Mouse (Mus musculus) forebrain, embryonic 13.5 days (tissue): ENCODE results near the gene H1f0. TPM values are rescaled to one million over a fixed set of nuclear protein-coding genes. Genes with fewer than 3 reads are reported as not detected.
A peak's percentile ranks its signal among the peaks of the same experiment; 100 is the strongest.

Experiments
- ATAC-seq: fragments of 200-750 bp; cut with Nextera tagmentation; 2 replicates; pipeline ENCODE4 v1.8.0; 2017
- H3K27ac ChIP-seq: fragments of 300-500 bp; sonication (generic); 2 replicates; pipeline ENCODE4 v1.5.1; 2015; ENCODE audit warnings: inconsistent platforms, mild to moderate bottlenecking, moderate library complexity
- H3K27me3 ChIP-seq: fragments of 300-500 bp; sonication (generic); 2 replicates; pipeline ENCODE4 v1.6.1; 2015; ENCODE audit warnings: mild to moderate bottlenecking, inconsistent platforms
- H3K36me3 ChIP-seq: fragments of 300-500 bp; sonication (generic); 2 replicates; pipeline ENCODE4 v1.6.1; 2015; ENCODE audit warnings: mild to moderate bottlenecking, inconsistent platforms; ENCODE audit not compliant: poor library complexity, severe bottlenecking
- H3K4me1 ChIP-seq: fragments of 300-500 bp; sonication (generic); 2 replicates; pipeline ENCODE4 v1.6.1; 2015; ENCODE audit warnings: inconsistent platforms
- H3K4me2 ChIP-seq: fragments of 300-500 bp; sonication (generic); 2 replicates; pipeline ENCODE4 v1.6.1; 2015; ENCODE audit warnings: inconsistent platforms, mild to moderate bottlenecking, moderate library complexity
- H3K4me3 ChIP-seq: fragments of 300-500 bp; sonication (generic); 2 replicates; pipeline ENCODE4 v1.5.1; 2015; ENCODE audit warnings: mild to moderate bottlenecking, inconsistent platforms
- H3K9ac ChIP-seq: fragments of 300-500 bp; sonication (generic); 2 replicates; pipeline ENCODE4 v1.6.1; 2015; ENCODE audit warnings: mild to moderate bottlenecking, inconsistent platforms
- H3K9me3 ChIP-seq: fragments of 300-500 bp; sonication (generic); replicated peaks from 2 replicates; pipeline ENCODE4 v1.6.1; 2016; ENCODE audit warnings: inconsistent platforms
- WGBS: fragments of 180-500 bp; shearing (Covaris S2); methylation state at CpG from one replicate; pipeline ENCODE4 v1.1.7; 2015; 5-methylcytosine and 5-hydroxymethylcytosine counted together
- polyA plus RNA-seq: library from polyadenylated mRNA; unstranded; fragments of >200 nt; fragmentation: Nextera tagmentation; extraction: Ambion mirVana; gene quantifications from 2 replicates; pipeline ENCODE4 v1.2.1, GENCODE M21; 2015

H1f0 gene
- polyA plus RNA-seq: 546 and 569 TPM in 2 replicates

DNA sequence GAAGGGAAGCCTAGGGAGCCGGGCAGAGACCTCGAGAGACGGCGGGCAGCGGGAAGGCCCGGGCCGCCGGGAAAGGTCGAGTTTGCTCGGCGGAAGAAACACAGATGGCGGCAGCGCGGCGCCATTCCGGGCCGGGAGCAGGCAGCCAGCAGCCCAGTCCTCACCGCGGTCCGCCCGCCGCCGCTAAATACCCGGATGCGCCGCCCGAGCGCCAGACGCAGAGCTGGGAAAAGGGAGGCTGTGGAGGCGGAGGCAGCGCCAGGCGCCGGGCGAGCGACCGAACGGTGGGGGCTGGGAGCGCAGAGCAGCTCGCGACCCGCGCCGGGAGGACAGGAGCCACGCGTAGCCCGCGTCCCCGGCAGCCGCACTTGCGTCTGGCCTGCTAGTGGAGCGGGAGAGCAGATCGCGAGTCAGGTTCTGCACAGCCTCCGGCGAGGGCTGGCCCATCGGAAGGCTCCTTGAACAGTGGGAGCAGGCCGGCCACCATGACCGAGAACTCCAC, at the start of gene H1f0:
Gene H1f0 (plus strand): TSS at position 214 of the 502 bp plus-strand sequence.
- Histone ChIP-seq H3K9ac (peak within 1 kb of the TSS; percentile 98), H3K27me3 (no peaks in the 10 kb centered on the region), H3K4me3 (peak within 1 kb of the TSS; percentile 73), H3K36me3 (no peaks in the 10 kb centered on the region), H3K27ac (peak within 1 kb of the TSS; percentile 97), H3K9me3 (no peaks in the 10 kb centered on the region), H3K4me1 (peaks cover 54% of the 10 kb centered on the region), H3K4me2 (peak within 1 kb of the TSS; percentile 97)
- ATAC-seq: peak; percentile 88
- WGBS: 0% methylated on average over 46 of the region's 58 CpGs

DNA sequence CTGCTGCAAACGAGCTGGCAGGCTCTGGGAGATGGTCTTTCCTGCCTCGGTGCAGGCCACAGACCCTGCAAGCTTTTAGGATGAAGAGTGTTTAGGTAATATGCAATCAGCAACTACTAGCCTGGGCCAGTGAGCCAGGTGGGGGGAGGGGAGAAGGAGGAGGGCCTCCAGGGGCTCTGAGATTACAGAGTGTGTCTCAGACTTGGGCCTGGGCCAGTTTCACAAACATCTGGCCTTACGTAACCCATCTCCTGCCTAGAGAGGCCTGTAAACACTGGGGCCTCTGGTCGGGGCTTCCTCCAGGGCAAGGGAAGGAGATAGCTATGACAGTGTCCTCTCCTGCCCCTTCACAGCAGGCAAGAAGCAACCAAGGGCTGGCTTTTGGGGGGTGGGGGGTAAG, 49.4 kb upstream of the H1f0 start:
- Histone ChIP-seq H3K4me1 (peaks cover 22% of the 10 kb centered on the region), H3K4me2 (no peak overlapping the region), H3K27me3 (no peaks in the 10 kb centered on the region), H3K9me3 (no peaks in the 10 kb centered on the region), H3K4me3 (no peak overlapping the region), H3K9ac (peak overlapping the region; percentile 10; the same call in 1 of the 2 replicates), H3K27ac (no peak overlapping the region), H3K36me3 (peaks cover 9% of the 10 kb centered on the region)
- no peak for ATAC-seq
- whole genome bisulfite sequencing: 26% methylated on average over 4 of the region's 4 CpGs

DNA sequence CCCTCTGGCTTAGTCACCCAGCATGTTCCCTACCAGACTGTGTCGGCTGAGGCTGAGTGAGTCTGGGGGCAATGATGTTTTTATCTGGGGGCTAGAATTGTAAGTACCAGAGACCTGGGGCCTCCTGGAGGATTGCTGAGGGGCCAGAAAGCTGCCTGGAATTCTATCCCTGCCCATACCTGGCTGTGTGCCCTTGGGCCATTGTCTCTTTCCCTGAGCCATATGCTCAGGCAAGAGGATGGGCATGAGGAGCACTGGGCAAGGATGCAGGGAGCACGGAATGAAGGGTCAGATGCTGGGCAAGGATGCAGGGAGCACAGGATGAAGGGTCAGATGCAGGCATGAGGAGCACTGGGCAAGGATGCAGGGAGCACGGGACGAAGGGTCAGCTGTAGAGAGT, 48.2 kb upstream of the H1f0 start:
- 91% methylated on average over 4 of the region's 4 CpGs for WGBS
- H3K9ac ChIP-seq: no peak overlapping the region; the same call in 1 of the 2 replicates

DNA sequence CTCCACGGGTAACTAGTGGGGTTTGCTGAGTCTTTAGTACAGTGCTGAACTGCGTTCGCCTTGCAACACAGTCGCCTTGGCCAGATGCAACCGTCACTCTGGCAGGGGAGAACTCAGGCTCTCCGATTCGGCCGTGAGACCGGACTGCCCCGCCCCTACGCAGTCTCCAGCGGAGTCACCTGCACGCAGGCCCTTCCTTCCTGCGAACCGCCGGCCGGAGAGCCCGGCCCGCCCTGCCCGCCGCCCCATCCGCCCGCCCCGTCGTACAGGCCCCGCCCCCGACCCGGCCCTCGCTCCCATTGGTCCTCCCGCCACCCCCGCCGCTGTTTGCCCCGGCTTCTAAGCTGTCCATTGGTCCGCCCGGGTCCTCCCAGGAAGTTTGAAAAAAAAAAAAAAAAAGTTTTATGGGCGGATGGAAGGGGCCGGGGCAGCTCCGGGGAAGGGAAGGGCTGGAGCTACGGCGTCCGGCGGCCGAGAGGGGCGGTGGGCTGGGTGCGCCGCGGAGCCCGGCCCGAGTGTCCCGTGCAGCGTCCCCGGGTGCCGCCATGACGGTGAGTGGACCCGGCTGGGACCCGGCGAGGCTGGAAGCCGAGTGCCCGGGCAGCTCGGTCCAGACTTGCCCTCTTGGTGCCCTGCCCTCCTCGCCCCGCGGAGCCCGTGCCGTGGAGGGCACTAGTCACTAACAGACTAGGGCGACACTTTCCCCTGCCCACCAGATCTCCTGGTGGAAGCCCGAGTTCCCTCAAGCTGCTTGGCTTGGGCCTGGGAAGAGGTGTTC, 45.4 kb upstream of the H1f0 start:
- H3K27me3 ChIP-seq: no peaks in the 10 kb centered on the region
- under 1% methylated on average over 59 of the region's 67 CpGs for WGBS

More for the DNA sequence above, 48.2 kb upstream of the H1f0 start:
- Histone ChIP-seq H3K36me3 (0 out of 2 replicates have a peak, but pooled peaks cover 3% of the 10 kb centered on the region), H3K4me3 (no peak overlapping the region), H3K4me1 (peaks cover 33% of the 10 kb centered on the region), H3K27me3 (no peaks in the 10 kb centered on the region), H3K4me2 (no peak overlapping the region), H3K9me3 (no peaks in the 10 kb centered on the region), H3K27ac (no peak overlapping the region)
- ATAC-seq: no peak

DNA sequence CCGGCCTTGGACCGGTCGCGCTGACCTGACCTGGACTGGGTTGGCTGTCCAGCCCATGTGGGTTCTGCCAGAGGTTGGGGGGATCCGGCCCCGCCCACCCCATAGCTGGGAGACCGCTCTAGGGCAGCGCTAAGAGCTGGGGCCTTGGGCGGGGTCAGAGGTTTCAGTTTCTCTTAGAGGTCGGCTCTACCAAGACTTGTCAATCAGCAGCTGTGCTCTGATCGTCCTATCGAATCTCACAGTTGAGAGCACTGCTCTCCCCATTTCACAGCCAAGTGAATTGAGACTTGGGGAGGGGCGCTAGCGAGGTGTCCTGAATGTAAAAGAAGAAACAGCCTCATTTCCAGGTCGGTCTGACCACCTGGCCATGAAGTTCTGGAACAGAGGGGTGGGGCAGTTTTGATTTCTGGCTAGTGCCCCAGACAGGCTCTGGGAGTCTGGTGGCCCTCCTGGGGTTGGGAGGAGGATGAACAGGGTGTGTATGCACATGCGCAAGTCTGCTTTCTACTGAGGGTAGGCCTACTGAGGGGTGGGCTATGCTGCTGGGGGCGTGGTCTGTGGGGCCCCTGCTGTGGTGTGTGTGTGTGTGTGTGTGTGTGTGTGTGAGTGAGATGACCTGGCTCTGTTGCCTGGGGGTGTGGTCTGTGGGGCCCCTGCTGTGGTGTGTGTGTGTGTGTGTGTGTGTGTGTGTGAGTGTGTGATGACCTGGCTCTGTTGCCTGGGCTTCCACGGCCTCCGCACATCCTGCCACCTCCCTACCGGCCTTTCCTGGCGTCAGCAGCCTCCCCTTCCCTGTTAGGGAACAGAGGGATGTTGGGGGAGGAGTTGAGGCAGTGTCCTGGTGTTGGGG, 44.6 kb upstream of the H1f0 start:
- Histone ChIP-seq H3K4me3 (peak overlapping the region; percentile 68), H3K4me2 (peak overlapping the region; percentile 91), H3K9me3 (no peaks in the 10 kb centered on the region), H3K27ac (peak overlapping the region; percentile 61), H3K4me1 (peaks cover 56% of the 10 kb centered on the region), H3K36me3 (peaks cover 18% of the 10 kb centered on the region; the same call in 1 of the 2 replicates), H3K27me3 (no peaks in the 10 kb centered on the region), H3K9ac (peak overlapping the region; percentile 80)
- ATAC-seq: peak; percentile 46
- WGBS: under 1% methylated on average over 21 of the region's 21 CpGs

More for the DNA sequence above, 45.4 kb upstream of the H1f0 start:
- peak overlapping the region; percentile 80 for H3K9ac ChIP-seq
- H3K4me2 ChIP-seq: peak overlapping the region; percentile 91
- H3K27ac ChIP-seq: peak overlapping the region; percentile 61
- H3K9me3 ChIP-seq: no peaks in the 10 kb centered on the region
- peak; percentile 87 for ATAC-seq
- peak overlapping the region; percentile 68 for H3K4me3 ChIP-seq
- peaks cover 49% of the 10 kb centered on the region for H3K4me1 ChIP-seq
- peaks cover 12% of the 10 kb centered on the region; the same call in 1 of the 2 replicates for H3K36me3 ChIP-seq

DNA sequence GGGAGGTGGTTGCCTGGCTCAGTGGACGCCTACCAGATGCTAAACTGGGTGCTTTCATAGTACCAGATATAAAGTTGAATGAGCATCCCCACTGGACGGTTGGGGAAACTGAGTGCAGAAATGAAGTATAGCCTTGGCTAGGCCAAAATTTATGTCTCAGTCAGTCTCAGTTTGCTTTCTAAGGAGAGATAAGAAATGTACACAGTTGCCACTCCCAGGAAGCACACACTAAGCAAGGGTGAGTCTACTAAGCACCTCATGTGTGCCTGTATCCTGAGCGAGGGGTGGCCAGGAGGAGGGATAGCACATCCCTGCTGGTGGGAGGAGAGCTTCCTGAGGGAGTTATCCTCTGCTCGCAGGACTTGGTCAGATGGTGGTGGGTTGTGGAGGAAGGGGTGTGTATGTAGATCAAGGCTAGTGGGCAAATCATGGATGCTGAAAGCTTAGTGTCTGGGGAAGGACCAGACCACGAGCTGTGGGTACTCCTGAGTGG, 43.9 kb upstream of the H1f0 start:
- H3K27me3 ChIP-seq: no peaks in the 10 kb centered on the region
- peaks cover 23% of the 10 kb centered on the region for H3K36me3 ChIP-seq
- peak overlapping the region; percentile 25; the same call in 1 of the 2 replicates for H3K27ac ChIP-seq
- H3K4me2 ChIP-seq: peak overlapping the region; percentile 91
- no peaks in the 10 kb centered on the region for H3K9me3 ChIP-seq
- 49% methylated on average over 5 of the region's 5 CpGs for WGBS
- peaks cover 53% of the 10 kb centered on the region for H3K4me1 ChIP-seq
- H3K4me3 ChIP-seq: peak overlapping the region; percentile 68; the same call in 1 of the 2 replicates
- peak overlapping the region; percentile 80 for H3K9ac ChIP-seq
- no peak for ATAC-seq

DNA sequence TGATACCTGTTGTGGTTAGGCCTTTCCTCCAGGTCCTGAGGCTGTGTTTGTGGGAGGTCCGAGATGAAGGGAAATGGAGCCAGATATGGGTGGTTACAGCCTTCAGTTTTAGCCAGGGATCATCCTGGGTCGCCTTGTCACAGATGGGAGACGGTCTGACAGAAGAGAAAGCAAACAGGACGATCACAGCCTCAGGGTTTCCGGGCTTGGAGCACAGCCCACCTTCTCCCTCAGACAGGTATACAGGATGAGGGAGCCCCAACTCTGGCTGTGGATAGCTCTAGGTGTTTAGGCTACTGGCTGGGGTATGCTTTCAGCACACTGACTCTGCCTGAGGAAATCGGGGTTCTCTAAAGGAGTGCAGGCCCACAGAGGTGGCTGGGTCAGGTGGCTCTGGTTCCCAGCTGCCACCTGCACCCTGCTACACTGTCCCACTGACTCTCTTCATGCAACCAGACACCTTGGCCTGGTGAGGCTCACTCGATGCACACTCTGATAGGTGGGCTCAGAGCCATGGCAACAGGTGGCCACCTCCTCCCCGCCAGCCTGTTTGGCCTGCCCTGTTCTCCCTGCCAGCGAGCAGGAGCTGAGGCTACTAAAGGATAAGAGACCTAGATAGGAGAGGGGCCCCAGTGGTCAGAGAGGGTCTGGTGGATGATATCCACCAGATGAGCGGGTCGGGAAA, 41.6 kb upstream of the H1f0 start:
- Histone ChIP-seq H3K4me2 (no peak overlapping the region), H3K4me1 (peaks cover 53% of the 10 kb centered on the region)

DNA sequence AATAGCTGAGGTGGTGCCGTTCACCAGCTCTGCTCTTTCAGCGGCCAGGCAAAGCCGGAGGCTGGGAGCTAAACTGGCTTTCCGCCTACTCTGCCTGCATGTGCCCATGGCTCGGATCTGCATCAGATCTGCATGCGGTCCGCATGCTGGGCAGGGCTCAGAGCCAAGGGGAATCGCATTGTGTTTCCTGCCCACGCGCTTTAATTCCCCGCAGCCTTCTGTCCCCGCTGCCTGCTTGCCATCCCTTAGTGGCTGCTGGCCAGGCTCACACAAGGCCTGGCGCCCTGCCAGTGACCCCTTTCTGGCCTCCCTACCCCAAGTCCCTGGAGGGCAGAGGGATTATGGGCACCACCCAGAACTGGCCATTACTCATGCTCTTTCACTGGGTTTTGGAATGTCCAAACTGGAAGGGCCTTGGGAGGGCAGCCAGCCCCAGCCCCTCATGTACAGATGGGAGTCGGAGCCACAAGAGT, 39.7 kb upstream of the H1f0 start:
- Histone ChIP-seq H3K4me3 (no peak overlapping the region), H3K36me3 (peaks cover 62% of the 10 kb centered on the region), H3K4me1 (peaks cover 40% of the 10 kb centered on the region), H3K9me3 (no peaks in the 10 kb centered on the region), H3K27me3 (no peaks in the 10 kb centered on the region), H3K9ac (0 out of 2 replicates have a peak overlapping the region, but pooled peaks have one; percentile 26), H3K4me2 (0 out of 2 replicates have a peak overlapping the region, but pooled peaks have one; percentile 15), H3K27ac (peak overlapping the region; percentile 45)
- ATAC-seq: peak; percentile 79
- WGBS: 36% methylated on average over 14 of the region's 14 CpGs

More for the DNA sequence above, 41.6 kb upstream of the H1f0 start:
- no peak for ATAC-seq
- H3K9ac ChIP-seq: peak overlapping the region; percentile 23; the same call in 1 of the 2 replicates
- 66% methylated on average over 11 of the region's 11 CpGs for WGBS
- peaks cover 44% of the 10 kb centered on the region for H3K36me3 ChIP-seq
- no peak overlapping the region for H3K27ac ChIP-seq
- no peak overlapping the region for H3K4me3 ChIP-seq
- no peaks in the 10 kb centered on the region for H3K9me3 ChIP-seq
- no peaks in the 10 kb centered on the region for H3K27me3 ChIP-seq

DNA sequence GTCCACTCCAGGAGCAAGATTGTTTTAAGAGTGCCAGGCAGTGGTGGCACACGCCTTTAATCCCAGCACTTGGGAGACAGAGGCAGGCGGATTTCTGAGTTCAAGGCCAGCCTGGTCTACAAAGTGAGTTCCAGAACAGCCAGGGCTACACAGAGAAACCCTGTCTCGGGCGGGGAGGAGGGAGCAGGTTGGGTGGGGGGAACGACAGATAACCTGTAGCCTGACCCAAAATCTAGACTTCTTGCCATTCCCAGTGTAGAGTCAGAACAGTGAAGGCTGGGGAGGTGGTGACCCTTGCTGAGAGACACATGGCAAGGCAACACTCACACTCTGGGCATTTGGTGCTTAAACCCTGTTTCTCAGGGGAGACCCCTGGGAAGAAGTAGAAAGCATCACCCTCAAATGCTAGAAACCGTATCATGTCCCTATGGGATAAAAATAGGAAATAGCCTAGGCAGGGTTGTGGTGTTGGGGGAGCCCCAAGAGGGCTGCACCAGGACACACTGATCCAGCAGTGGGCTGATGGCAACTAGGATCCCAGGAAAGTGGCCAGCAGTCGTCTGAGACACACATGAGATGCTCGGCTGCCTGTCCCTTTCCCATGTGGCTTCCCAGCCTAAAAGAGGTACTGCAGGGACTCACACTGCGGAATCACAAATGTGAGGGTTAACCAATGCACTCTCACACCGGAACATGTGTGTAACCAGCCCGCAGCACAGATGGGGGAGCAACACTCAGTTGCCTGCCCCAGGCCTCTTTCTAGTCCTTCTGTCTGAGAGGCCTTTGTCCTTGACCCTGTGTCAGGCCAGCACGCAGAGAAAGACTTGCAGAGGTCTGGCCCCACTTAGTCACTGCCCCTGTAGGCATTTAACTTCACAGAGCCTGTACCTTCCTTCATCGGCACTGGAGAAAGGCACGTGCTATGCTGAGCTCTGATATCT, 38.8 kb upstream of the H1f0 start:
- 89% methylated on average over 14 of the region's 14 CpGs for WGBS
- no peak; the same call in 1 of the 2 replicates for ATAC-seq
- Histone ChIP-seq H3K4me1 (peaks cover 31% of the 10 kb centered on the region), H3K4me2 (no peak overlapping the region), H3K9ac (no peak overlapping the region), H3K27ac (peak overlapping the region; percentile 45), H3K27me3 (no peaks in the 10 kb centered on the region), H3K36me3 (peaks cover 71% of the 10 kb centered on the region), H3K9me3 (no peaks in the 10 kb centered on the region), H3K4me3 (no peak overlapping the region)

DNA sequence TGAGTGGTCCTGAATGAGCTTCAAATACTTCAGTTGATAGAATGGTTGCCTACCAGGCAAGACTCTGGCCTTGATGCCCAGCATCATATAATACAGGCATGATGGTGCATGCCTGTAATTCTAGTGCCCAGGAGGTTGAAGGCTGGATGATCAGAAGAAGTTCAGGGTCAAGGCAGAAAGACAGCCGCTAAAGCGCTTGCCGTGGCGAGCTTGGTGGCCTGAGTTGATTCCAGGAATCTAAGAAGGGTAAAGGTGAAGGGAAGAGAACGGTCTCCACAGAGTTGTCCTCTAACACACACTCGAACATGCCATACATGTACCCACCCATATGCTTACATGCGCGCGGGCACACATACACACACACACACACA, 38.2 kb upstream of the H1f0 start:
- Histone ChIP-seq H3K27ac (no peak overlapping the region), H3K9ac (no peak overlapping the region), H3K4me2 (no peak overlapping the region), H3K36me3 (peaks cover 78% of the 10 kb centered on the region), H3K9me3 (no peaks in the 10 kb centered on the region), H3K4me1 (peaks cover 25% of the 10 kb centered on the region), H3K4me3 (no peak overlapping the region), H3K27me3 (no peaks in the 10 kb centered on the region)
- 99% methylated on average over 9 of the region's 9 CpGs for WGBS
- ATAC-seq: no peak
